Mouse (Mus musculus) urinary bladder, postnatal 14 days (tissue): Measurements from ENCODE around the gene Lin7c.
A peak's percentile ranks its signal among the peaks of the same experiment; 100 is the strongest.
"Not testable (repeated sequence)": the region's sequence is repeated elsewhere in the genome, so short reads cannot be mapped to it uniquely, and the experiment has no call there.

Experiments
- DNase-seq: peaks from one replicate; pipeline ENCODE4 v3.0.0; 2021; ENCODE audit warnings: low spot score

Lin7c gene

DNA sequence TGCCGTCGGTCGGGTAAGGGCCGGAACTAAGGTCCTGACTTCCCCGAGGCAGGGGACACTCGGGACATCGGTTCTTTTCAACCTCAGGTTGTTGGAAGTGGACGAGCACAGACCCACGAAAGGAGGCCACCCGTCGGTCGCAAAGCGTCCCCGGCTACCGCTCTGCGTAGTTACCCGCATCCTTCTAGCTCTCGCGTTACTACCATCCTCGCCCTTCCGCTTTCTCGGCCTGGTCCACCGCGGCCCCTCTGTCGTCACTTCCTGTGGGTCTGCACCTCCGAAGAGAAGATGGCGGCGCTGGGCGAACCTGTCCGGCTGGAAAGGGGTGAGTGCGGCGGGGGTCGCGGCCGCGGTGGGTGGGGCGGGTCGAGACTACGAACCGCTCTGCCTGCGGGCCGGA, at the start of gene Lin7c:
TSS of gene Lin7c (plus strand) at position 257 of the 400 bp plus-strand sequence.
- peak; percentile 96 for DNase-seq

DNA sequence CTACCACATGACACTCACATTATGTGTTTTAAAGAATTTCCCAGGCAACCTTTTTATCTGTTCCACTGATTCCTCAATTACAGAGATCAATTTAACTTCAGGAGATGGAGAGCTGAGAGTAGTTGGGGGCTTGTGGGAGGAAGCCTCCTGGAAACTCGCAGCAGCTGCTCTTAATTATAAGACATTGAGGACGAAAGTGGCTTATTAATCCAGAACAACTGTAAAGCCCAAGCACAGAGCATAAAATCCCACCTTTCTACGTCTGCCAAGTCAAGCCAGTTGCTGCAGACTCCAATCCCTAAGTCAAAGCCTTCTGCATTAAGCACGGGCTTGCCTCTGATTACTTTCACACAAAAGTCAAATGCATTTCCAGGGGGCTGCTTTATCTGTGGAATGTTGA, 44.3 kb upstream of the Lin7c start:
- DNase-seq: no peak

DNA sequence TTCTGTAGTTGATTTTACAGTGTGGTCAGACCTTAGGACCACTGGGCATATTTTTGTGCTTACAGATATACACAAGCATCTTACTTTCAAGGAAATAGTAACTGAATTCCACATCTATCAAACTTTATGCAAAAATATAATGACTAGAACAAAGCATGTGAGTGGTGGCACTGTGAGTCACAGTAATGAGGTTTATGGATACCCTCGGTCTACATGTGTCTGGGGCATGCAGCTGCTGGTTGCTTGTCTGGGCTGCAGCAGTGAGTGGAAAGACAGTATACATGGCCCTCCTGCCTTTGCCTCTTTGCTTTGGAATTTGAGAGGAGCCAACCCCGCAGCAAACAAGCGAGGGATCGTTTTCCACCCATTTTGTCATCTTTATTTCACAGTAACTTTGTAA, 42.3 kb upstream of the Lin7c start:
- DNase-seq: no peak

DNA sequence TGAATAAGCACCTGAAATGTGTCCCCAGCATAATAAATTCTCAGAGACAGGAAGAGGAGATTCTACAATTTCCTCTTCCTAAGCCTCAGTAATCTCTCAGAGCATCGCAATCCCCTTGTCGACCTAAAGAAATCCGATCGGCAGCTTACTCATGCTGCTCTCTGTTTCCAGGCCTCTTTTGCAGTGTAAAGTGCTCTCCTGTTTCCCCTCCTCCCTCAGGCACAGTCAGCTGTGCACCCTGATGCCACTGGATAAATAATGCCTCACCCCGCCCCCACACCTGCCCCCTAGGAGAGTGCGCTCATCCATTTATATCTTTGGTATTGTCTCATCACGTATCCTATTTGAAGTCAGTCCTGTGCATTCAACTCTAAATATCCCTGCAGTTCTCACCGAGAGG, 41.9 kb upstream of the Lin7c start:
- DNase-seq: no peak

DNA sequence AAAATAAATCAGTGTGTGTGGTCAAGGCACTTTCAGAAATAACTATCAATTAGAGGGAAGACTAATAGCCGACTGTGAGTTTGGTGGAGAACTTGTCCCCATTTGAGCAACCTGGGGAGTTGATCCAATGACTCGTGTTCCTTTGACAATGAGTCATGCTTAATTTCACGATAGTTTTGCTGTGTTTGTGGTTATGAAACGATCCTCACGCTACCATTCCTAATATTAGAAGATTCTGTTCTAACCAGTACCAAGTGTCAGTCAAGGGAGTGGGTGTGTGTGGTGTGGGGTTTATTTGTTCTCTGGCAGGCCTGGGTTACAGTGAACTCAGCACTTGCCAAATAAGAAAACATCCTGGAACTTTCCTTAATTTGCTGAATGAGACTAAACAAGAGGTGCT, 35.1 kb upstream of the Lin7c start:
- DNase-seq: no peak

DNA sequence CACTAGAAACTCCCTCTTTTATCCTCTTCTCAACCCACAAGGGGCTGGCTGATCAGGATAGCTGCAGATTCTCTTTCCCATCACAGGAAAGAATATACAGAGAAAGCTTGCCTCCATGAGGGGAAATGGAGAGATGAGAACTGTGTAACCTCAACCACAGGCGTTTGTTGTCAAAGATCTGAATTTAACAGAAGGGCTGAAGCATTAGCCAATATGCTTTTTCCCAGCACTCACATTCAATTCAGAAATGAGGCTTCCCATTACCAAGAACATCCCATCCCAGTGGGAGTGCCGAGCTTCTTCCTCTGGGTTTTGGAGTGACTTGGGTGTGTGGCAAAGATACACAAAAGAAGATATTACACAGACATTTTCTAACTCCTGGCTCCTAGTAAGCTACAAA, 31.0 kb upstream of the Lin7c start:
- DNase-seq: no peak

DNA sequence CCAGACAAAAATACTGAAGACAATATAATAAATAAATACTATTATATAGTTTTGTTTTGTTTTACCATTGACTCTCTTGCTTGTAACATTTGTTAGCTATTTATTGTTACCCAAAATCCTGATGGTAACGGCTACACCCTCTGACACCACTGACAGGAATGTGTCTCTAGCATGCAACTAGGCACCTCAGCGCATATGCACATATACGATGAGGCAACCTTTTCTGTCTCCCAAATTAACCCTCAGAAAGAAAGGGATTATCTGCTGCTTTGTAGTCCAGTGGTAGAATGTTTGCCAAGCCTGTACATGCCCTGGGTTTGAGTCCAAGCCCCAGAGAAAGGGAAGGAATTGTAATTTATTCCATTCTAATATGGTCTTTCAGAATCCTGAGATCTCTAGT, 29.8 kb upstream of the Lin7c start:
- DNase-seq: no peak

DNA sequence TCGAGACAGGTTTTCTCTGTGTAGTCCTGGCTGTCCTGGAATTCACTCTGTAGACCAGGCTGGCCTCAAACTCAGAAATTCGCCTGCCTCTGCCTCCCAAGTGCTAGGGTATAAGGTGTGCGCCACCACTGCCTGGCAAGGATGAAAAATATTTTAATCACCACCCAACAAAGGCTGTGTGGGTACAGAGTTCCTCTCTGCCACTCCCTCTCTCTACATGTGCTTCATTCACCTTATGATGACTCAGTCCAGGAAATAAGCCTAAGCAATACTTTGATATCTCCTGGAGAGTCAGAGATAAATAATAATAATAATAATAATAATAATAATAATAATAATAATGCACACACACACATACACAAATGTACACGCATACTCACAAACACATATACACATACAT, 11.2 kb upstream of the Lin7c start:
- not testable (repeated sequence) for DNase-seq

DNA sequence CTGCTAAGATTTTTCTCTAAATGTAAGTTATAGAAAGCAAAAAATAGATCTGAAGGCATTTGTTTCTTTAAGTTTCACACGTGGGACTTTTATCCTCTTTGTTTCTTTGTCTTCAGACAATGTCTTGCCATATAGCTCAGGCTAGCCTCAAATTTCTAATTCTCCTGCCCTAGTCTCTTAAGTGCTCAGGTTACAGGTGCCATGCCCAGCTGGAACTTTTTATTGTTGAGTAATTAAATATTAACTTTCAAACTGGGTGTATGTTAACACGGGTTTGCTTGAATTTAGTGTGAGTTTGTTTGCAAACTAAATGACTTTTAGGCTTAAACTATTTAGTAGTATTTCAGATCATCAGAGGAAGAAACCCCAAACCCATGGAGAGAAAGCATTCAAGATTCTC, 9.5 kb upstream of the Lin7c start:
- no peak for DNase-seq

DNA sequence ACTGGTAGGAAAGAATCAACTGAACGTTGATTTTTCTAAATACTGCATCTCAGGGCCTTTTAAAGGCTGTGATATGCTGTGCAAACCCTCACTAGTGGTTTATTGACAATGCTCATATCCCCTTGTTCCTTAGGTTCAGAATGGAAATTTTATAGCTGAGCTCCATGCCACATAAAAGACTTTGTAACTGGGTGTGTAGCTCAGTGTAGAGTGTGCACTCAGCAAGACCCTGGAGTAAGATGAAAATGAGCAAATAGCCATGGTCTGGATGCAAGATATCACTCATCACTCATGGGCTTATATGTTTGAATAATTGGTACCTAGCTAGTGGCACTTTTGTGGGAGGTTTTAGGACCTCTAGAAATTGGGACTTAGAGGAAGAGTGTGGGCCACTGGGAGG, 9.0 kb upstream of the Lin7c start:
- no peak for DNase-seq

DNA sequence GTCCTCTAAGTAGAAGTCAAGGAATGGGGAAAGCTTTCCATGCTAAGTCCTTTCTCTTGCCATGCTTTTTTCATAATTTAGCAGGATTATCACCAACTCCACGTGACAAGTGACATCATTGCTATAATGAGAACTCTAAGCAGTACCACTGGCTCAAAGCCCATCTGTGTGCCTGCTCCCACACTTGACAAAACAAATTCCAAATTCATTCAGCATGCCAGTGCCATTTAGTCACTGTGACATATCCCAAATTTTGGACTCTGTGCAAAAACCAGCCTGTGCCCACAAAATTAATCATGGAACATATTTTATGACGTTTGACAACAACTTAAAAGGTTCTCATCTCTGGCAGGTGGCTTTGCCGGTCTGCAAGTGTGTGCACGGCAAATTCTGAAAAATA, 6.5 kb upstream of the Lin7c start:
- no peak for DNase-seq

DNA sequence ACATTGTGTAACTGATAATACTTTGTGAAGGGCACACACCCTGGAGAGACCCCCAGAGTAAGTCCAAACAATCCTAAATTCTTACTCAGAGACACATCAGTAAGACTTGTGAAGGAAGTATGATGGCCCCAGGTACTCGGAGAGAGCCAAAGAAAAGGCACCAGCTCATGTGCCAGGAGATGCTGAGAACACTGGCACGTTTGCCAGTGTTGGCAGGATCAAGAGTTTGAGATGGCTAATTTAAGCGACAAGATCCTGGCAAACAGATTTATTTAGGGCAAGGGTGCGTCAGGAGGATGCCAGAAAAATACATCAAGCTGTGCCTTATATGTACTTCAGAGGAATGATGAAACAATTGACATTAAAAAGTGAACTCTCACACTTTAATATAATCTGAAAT, 6.1 kb upstream of the Lin7c start:
- no peak for DNase-seq

DNA sequence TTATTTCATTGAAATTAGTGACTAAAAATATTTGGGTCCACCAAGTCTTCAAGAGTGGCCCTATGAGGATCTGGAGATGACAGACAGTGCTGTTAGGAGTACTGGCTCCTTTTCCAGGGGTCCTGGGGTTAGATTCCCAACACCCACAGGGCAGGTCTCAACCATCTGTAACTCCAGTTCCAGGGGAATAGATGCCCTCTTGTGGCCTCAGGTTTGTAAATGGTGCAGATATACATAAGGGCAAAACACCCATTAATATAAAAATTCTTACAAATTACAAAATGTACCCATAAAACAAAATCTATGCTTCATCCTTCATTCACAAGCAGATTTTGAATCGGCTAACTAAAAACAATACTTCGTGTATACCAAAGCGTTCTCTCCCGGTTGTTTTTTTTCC, 585 bp upstream of the Lin7c start:
- DNase-seq: no peak

DNA sequence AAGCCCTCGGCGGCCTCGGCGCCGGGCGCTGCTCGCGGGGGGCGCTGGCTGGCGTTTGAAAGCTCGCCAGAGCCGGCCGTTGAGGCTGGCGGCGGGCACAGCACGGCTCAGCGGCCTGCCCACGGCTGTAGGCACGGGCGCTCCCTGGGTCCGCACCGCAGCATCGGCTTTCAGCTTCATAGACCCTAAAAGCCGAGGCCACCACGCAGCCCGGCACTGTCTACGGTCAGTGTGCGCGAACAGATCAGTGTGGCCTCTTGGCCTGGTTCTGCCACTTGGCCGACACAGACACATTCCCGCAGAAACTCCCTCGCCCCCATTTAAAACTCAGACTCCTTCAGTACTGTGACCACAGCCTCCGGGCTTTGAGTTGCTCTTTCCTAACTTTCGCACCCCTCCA, 378 bp downstream of the Lin7c start:
- DNase-seq: no peak

DNA sequence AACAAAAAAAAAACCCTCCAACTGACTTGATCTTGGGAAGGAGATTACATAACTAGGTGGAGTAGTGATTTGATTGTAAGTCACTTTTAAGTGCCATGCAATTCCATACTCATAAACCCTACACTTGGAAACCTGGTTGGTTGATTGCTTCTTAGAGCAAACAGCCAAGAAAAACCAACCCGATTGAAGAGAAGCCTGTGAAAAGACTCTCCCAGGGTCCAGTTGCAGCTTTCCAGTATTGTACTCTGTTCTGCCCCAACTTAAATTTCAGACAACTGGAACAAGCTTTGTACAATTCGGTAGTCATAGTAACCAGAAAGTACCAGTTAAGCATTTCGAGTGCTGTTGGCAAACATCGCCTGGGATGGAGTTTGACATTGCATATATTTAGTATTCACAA, 818 bp downstream of the Lin7c start:
- no peak for DNase-seq

DNA sequence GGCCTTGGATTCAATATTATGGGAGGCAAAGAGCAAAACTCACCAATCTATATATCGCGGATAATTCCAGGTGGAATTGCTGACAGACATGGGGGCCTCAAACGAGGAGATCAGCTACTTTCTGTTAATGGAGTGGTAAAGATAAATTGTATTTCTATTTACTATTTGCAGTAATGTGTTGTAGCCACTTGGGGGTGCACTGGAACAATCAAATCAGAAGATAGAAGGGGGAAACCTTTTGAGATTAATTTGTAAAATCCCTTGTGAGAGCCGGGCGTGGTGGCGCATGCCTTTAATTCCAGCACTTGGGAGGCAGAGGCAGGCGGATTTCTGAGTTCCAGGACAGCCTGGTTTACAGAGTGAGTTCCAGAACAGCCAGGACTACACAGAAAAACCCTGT, 5.7 kb downstream of the Lin7c start:
- DNase-seq: no peak

DNA sequence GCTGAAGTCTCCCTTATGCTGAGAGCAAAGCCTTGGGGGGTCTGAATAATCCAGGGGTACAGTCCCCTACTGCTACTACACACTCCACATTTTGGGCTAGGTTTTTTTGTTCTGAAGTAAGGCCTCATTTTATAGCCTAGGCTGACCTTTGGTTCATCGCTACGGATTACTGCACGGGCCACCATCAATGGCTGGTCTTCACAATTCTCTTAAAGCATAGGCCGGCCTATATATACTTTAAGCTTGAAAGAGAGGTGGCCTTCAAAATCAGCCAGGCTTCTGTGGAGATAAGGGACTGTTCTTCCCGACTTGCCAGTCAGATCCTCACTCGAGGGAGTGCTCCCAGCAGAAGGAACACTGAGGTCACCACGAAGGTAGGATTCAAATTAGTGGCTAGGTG, 12.2 kb downstream of the Lin7c start:
- no peak for DNase-seq

DNA sequence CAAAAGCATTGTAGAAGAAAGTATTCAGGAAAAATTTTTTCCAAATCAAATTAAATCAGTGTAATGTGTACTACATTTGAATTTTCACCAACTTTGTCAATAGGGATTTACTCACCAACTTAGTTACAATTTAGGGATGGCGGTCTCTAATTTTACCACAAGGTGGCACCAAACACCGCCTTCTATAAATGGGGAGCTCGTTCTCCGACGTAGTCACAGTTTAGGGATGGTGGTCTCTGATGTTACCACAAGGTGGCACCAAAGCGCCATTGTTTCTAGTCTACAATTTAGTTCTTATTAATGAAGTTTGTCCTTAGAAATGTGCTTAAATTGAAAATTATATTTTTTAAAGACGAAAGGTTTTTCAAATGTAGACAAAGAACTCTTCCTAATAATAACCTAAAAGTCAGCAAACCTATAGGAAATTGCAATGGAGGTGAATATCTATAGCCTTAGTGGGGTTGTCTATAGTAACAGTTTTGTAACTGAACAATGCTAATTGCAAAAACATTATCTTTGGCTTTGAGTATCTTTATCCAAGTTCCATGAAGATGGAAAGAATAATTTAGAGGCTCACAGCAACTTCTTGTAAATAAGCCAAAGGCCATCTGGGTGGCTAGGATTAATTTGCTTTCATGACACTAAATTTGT, 13.6 kb downstream of the Lin7c start:
- DNase-seq: peak; percentile 89

DNA sequence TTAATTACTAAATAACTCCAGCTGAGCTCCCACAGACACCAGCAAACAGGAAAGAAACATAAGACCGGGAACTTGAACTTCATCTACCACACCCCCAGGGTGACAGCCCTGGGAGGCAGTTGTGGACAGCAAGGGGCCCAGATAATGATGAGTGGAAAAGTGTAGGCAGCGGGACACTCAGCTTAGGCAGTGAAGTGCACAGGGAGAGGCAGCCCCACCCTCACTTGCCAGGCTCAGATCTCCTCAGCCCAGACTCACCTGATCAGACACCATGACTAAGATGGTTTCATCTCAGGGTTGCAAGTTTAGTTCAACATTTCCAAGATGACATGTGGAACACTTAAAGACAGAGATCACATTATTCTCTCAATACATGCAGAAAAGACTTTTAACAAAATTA, 18.5 kb downstream of the Lin7c start:
- DNase-seq: no peak

DNA sequence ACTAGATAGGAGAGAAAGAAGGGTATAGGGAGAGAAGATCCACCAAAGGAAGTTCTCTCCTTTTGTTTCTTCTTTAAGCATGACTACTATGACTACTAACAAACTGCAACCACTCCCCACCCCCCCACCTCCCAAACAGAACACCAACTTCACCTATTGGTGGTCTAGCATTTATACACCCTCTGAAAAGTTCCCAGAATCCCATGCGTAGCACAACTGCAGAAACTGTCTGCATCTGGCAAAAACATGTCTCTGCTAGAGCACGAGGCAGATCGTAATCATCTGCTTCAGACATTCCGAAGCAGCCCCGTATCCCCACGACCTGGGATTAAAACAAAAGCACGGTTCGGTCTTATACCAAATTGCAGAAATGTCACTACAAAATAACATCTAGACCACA, 21.6 kb downstream of the Lin7c start:
- DNase-seq: no peak

DNA sequence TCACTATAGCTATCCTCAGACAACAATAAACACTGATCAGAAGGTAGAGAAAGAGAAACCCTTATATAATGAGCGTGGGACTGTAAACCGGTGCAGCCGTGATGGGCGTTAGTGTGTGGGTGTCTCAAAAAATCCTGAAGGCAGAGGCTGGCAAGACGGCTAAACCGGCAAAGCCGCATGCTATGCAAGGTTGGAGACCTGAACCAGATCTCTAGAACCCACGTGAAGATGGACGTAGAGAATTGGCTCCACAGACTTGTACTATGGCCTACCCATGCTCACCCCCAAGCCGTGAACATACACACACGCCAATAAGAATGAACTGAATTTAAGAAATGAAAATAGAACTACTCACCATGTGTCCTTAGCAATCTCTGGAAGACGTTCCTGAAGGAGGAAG, 22.1 kb downstream of the Lin7c start:
- no peak for DNase-seq

DNA sequence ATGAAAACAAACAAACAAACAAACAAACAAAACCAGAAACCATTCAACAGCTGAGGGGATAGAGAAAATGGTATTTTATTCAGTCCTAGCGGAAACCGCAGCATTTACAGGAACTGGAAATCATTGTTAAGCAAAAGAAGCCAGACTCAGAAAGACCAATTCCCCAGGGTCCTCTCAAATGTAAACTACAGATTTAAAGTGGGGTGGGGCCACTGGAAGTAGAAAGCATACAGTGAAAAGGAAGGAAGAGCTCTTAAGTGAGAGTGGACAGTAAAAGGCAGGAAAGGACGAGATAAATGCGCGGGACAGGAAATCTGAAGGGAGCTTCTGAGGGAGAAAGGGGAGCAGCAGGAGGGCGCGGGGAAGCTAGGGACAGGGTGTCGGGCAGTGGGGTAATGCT, 22.6 kb downstream of the Lin7c start:
- no peak for DNase-seq

DNA sequence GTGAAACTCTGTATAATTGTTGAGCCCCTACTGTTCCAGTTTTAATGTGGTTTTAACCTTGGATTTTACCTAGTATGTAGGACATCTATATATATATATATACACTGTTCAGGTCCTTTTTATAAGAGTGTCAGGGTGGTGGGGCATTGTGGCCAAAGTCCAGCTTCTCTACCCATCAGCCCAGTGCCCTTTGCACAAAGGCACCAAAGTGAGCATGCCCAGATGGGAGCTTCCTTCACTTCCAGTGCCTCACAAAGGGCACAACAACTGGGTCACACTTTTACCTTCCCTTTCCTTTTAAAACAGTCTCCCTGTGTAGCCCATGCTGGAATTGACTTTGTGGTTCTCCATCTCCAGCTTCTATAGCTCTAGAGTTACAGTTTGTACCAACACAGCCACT, 23.9 kb downstream of the Lin7c start:
- no peak for DNase-seq

DNA sequence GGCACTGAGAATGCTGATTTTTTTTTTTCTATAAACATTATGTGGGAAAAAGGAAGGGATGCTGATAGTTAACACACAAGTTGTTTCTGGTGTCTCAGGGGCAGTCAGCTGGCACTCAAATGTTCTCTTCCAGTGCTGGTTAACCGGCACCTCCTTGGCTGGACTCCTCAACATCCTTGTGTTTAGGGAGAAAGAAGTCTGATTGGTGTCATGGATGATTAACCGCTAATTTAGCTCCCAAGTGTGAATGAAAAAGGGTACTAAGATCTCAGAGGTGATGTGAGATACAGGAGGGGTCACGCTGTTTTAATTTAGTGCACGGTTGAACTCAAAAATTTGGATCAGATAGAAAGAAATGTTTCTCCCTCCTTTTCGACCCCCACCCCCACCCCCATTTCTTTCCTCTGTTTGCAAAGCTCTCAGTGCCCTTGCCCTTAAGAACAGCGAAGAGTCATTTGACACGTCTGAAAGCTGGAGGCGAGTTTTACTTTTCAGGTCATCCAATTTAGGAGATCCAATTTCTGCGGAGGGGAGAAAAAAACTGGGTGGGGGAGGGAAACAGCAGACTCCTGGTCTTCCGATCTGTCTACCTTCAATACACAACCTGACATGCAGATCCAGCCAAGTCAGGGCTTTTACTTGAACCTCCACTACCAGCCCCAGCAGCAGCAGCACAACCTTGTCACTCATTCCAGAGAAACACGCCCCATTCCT, 26.3 kb downstream of the Lin7c start:
- no peak for DNase-seq
